Mouse (Mus musculus): Measurements from ENCODE around the gene Gm4767.
A peak's percentile ranks its signal among the peaks of the same experiment; 100 is the strongest.
"Not testable (repeated sequence)": the region's sequence is repeated elsewhere in the genome, so short reads cannot be mapped to it uniquely, and the experiment has no call there.

The Gm4767 gene

DNA sequence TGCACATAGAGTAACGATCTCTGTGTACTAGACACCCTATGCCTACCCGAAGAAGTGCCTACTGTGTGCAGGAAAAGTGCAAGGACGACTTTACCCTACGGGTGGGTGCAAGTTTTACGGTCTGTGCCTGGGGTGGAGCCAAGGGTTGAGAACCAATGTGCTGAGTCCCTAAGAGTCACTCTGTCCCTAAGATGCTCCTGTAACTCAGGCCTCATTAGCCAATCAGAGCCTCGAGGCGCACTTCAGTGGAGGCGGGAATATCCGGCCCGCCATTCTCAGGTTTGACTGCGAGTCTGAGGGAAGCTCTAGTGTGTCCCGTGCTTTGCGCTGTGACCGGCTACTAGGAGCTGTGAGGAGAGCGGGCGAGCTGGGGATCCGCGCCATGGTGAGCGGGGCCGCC is at the start of gene Gm4767:
Gene Gm4767 (plus strand): TSS at position 288 of the 400 bp plus-strand sequence.
- DNase-seq = peak; percentile 2 to 6

DNA sequence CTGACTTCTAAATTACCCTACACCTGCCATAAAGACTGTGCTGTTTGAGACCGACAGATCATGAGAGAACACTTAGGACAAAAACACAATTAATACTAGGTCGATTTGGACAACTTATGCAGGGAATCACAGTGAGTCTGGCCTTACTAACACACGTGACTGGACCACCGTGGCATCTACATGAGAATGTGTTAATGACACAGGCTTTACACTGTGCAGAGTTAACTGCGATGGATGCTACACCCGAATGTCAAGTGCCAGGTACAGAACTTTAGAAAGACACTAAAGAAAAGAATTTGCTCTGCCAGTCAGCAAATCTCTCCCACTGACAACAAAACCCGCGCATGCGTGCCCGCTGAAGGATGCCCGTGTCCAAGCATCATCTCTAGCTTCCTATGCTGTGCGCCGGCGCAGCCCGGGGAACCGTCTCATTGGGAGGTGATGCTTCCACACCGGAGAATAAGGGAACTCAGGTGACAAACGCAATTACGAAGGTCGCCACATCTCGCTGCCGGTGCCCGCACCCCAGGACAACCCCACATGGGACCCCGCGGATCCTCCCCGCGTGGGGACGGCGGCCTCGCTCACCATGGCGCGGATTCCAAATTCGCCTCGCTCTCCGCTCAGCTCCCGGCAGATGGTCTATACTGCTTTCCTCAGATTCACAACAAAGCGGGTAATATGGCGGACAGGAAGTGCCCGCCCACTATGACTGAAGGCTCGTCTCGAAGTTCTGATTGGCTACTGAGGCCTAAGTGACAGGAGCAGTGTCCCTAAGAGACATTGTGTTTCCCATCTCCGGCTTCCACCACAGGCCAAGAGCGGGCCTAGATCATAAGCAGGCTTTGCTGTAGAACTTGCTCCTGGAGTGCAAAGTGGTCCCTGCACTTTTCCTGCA is 41.2 kb upstream of the Gm4767 start, which contains the start of gene Gm3055:
Gene Gm3055 (minus strand): TSS at position 656 of the 898 bp plus-strand sequence.
- DNase-seq = not testable (repeated sequence)

DNA sequence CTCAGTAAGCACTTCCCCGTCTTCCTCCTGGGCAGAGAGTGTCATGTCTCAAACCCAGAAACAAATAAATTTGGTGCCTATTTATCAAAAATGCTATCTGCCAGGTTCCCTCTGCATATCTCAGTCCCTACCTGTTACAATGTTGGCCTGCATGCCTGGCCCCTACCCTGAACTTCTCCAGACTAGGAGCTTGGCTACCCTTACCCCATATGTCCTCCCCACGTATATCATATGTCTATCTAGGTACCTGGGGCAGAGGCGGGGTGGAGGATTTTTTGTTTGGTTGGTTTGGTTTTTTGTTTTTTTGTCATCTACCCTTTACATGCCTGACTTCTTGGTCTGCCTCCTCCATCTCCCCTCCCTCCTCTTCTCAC is 40.6 kb upstream of the Gm4767 start:
- DNase-seq = not testable (repeated sequence)

DNA sequence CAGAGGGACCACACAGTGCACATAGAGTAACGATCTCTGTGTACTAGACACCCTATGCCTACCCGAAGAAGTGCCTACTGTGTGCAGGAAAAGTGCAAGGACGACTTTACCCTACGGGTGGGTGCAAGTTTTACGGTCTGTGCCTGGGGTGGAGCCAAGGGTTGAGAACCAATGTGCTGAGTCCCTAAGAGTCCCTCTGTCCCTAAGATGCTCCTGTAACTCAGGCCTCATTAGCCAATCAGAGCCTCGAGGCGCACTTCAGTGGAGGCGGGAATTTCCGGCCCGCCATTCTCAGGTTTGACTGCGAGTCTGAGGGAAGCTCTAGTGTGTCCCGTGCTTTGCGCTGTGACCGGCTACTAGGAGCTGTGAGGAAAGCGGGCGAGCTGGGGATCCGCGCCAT is 34.2 kb downstream of the Gm4767 start:
- DNase-seq = not testable (repeated sequence)

GRCm38 (mm10) chr10:81863409-81864407 is 51.7 kb downstream of the Gm4767 start, which contains the start of gene Gm32687:
Gene Gm32687 (plus strand): TSS chr10:81863934.
- peak; percentile 1 to 16 for DNase-seq

All from cerebellum, postnatal 14 days (tissue).